Mouse (Mus musculus) lung, embryonic 14.5 days (tissue): Measurements from ENCODE around the gene Tbl3. TPM values are rescaled to one million over a fixed set of nuclear protein-coding genes. Genes with fewer than 3 reads are reported as not detected.
A peak's percentile ranks its signal among the peaks of the same experiment; 100 is the strongest.

Experiments
- ATAC-seq: fragments of 200-750 bp; cut with Nextera tagmentation; 2 replicates; pipeline ENCODE4 v1.8.0; 2017; ENCODE audit warnings: mild to moderate bottlenecking, moderate TSS enrichment, moderate library complexity; ENCODE audit not compliant: insufficient read depth
- DNase-seq: peaks from one replicate; pipeline ENCODE4 v3.0.0-alpha.2; 2015
- H3K27ac ChIP-seq: fragments of 300-500 bp; sonication (generic); 2 replicates; pipeline ENCODE4 v1.5.1; 2014; ENCODE audit warnings: low read depth, mild to moderate bottlenecking, moderate library complexity
- H3K27me3 ChIP-seq: fragments of 300-500 bp; sonication (generic); 2 replicates; pipeline ENCODE4 v1.6.1; 2014; ENCODE audit warnings: low read length, control low read depth; ENCODE audit not compliant: insufficient read depth
- H3K36me3 ChIP-seq: fragments of 300-500 bp; sonication (generic); 2 replicates; pipeline ENCODE4 v1.6.1; 2014; ENCODE audit warnings: control low read depth; ENCODE audit not compliant: insufficient read depth
- H3K4me1 ChIP-seq: fragments of 300-500 bp; sonication (generic); 2 replicates; pipeline ENCODE4 v1.6.1; 2014; ENCODE audit warnings: antibody characterized with exemption, control low read depth; ENCODE audit not compliant: insufficient read depth
- H3K4me2 ChIP-seq: fragments of 300-500 bp; sonication (generic); 2 replicates; pipeline ENCODE4 v1.6.1; 2014; ENCODE audit warnings: mild to moderate bottlenecking
- H3K4me3 ChIP-seq: fragments of 300-500 bp; sonication (generic); 2 replicates; pipeline ENCODE4 v1.5.1; 2014; ENCODE audit warnings: low read depth, low read length
- H3K9ac ChIP-seq: fragments of 300-500 bp; sonication (generic); 2 replicates; pipeline ENCODE4 v1.6.1; 2014
- H3K9me3 ChIP-seq: fragments of 300-500 bp; sonication (generic); 2 replicates; pipeline ENCODE4 v1.6.1; 2016; ENCODE audit warnings: low read depth, low read length, control low read depth
- CTCF ChIP-seq: IDR thresholded peaks from 2 replicates; pipeline ENCODE4 v1.5.1; 2016; ENCODE audit warnings: antibody characterized with exemption, low read depth
- WGBS: fragments of 180-500 bp; shearing (Covaris S2); extraction: QIAGEN DNeasy Blood & Tissue Kit; methylation state at CpG from one replicate; pipeline ENCODE4 v1.1.7; 2014; 5-methylcytosine and 5-hydroxymethylcytosine counted together
- polyA plus RNA-seq: library from polyadenylated mRNA; unstranded; fragments of >200 nt; fragmentation: Nextera tagmentation; extraction: Ambion mirVana; gene quantifications from 2 replicates; pipeline ENCODE4 v1.2.1, GENCODE M21; 2014

Gene Tbl3
- 97.9 and 112 TPM in 2 replicates for polyA plus RNA-seq

- no peak for TF ChIP-seq CTCF
- Histone ChIP-seq H3K4me3 (peak within 1 kb of the TSS; percentile 81), H3K36me3 (peaks cover 29% of the 10 kb centered on the region), H3K9ac (peak within 1 kb of the TSS; percentile 74), H3K4me1 (no peaks in the 10 kb centered on the region), H3K27me3 (no peaks in the 10 kb centered on the region), H3K27ac (peak within 1 kb of the TSS; percentile 79), H3K9me3 (no peaks in the 10 kb centered on the region), H3K4me2 (peak within 1 kb of the TSS; percentile 63)
- peak; percentile 90 for ATAC-seq
- WGBS: 3% methylated on average over 32 of the region's 32 CpGs
- DNase-seq: peak; percentile 98
These were observed at the start of gene Tbl3 for GRCm38 (mm10) chr17:24706982-24707800. Gene Tbl3, minus strand, starts transcription at chr17:24707660.

- DNase-seq: peak; percentile 60
- H3K27ac ChIP-seq: no peak within 1 kb of the TSS
- TF ChIP-seq CTCF: no peak
- H3K4me2 ChIP-seq: peak within 1 kb of the TSS; percentile 96
- H3K4me1 ChIP-seq: 0 out of 2 replicates have a peak, but pooled peaks cover 3% of the 10 kb centered on the region
- under 1% methylated on average over 79 of the region's 82 CpGs for WGBS
- H3K4me3 ChIP-seq: peak within 1 kb of the TSS; percentile 52
- peak within 1 kb of the TSS; percentile 29; the same call in 1 of the 2 replicates for H3K9ac ChIP-seq
- ATAC-seq: peak; percentile 90
- H3K27me3 ChIP-seq: peaks cover 56% of the 10 kb centered on the region
- no peaks in the 10 kb centered on the region for H3K9me3 ChIP-seq
- no peaks in the 10 kb centered on the region for H3K36me3 ChIP-seq
These were observed 45.2 kb upstream of the Tbl3 start, which contains the start of gene Hs3st6 for GRCm38 (mm10) chr17:24752415-24753394. Gene Hs3st6, plus strand, starts transcription at chr17:24752988.

GRCm38 (mm10) chr17:24751528-24751927, 44.1 kb upstream of the Tbl3 start:
- Histone ChIP-seq H3K27ac (no peak overlapping the region), H3K36me3 (no peaks in the 10 kb centered on the region), H3K4me1 (0 out of 2 replicates have a peak, but pooled peaks cover 3% of the 10 kb centered on the region), H3K9ac (no peak overlapping the region), H3K27me3 (peaks cover 56% of the 10 kb centered on the region), H3K4me3 (no peak overlapping the region), H3K4me2 (no peak overlapping the region), H3K9me3 (no peaks in the 10 kb centered on the region)
- no peak for ATAC-seq
- TF ChIP-seq CTCF: no peak
- no peak for DNase-seq
- WGBS: 14% methylated on average over 4 of the region's 4 CpGs

- no peak overlapping the region for H3K4me2 ChIP-seq
- no peak for TF ChIP-seq CTCF
- DNase-seq (no peak), ATAC-seq (no peak)
- peaks cover 8% of the 10 kb centered on the region; the same call in 1 of the 2 replicates for H3K36me3 ChIP-seq
- H3K9me3 ChIP-seq: no peaks in the 10 kb centered on the region
- WGBS: 43% methylated on average over 4 of the region's 4 CpGs
- no peaks in the 10 kb centered on the region for H3K4me1 ChIP-seq
- H3K4me3 ChIP-seq: no peak overlapping the region
- peaks cover 20% of the 10 kb centered on the region for H3K27me3 ChIP-seq
- no peak overlapping the region for H3K27ac ChIP-seq
- H3K9ac ChIP-seq: no peak overlapping the region; the same call in 1 of the 2 replicates
These were observed 39.5 kb upstream of the Tbl3 start for GRCm38 (mm10) chr17:24746986-24747385.

- Histone ChIP-seq H3K9me3 (no peaks in the 10 kb centered on the region), H3K36me3 (peaks cover 12% of the 10 kb centered on the region; the same call in 1 of the 2 replicates), H3K4me1 (no peaks in the 10 kb centered on the region), H3K4me2 (no peak overlapping the region), H3K9ac (no peak overlapping the region), H3K4me3 (no peak overlapping the region), H3K27ac (no peak overlapping the region), H3K27me3 (peaks cover 9% of the 10 kb centered on the region)
- DNase-seq: peak; percentile 98
- peak; percentile 79 for ATAC-seq
- TF ChIP-seq CTCF: peak; percentile 93
- 18% methylated on average over 7 of the region's 7 CpGs for WGBS
These were observed 38.4 kb upstream of the Tbl3 start for GRCm38 (mm10) chr17:24745526-24746497.

- ATAC-seq: no peak
- Histone ChIP-seq H3K4me1 (no peaks in the 10 kb centered on the region), H3K4me2 (no peak overlapping the region), H3K27ac (no peak overlapping the region), H3K9ac (no peak overlapping the region), H3K27me3 (no peaks in the 10 kb centered on the region), H3K36me3 (peaks cover 12% of the 10 kb centered on the region; the same call in 1 of the 2 replicates), H3K9me3 (no peaks in the 10 kb centered on the region), H3K4me3 (no peak overlapping the region)
- no peak for TF ChIP-seq CTCF
- WGBS: 78% methylated on average over 3 of the region's 3 CpGs
- no peak for DNase-seq
These were observed 36.9 kb upstream of the Tbl3 start for GRCm38 (mm10) chr17:24744381-24744780.
